Mouse (Mus musculus) embryo, embryonic 10.5 days (tissue): ENCODE data around the gene Zfy1.
A peak's percentile ranks its signal among the peaks of the same experiment; 100 is the strongest.
"Not testable (repeated sequence)": the region's sequence is repeated elsewhere in the genome, so short reads cannot be mapped to it uniquely, and the experiment has no call there.

Source experiments
- DNase-seq: peaks from one replicate; pipeline ENCODE4 v3.0.0-alpha.2; 2015; ENCODE audit warnings: low spot score

Zfy1 gene

GRCm38 (mm10) chrY:797309-797708 lies at the start of gene Zfy1:
TSS of gene Zfy1 (minus strand) at chrY:797409.
- not testable (repeated sequence) for DNase-seq

GRCm38 (mm10) chrY:818396-818795 lies 21.2 kb upstream of the Zfy1 start, which contains the start of gene Uba1y:
TSS of gene Uba1y (plus strand) at chrY:818649.
- DNase-seq: no peak

GRCm38 (mm10) chrY:808991-809661 lies 11.9 kb upstream of the Zfy1 start:
- DNase-seq: peak; percentile 74
